Mouse (Mus musculus): Measurements from ENCODE around the gene Habp2. TPM values are rescaled to one million over a fixed set of nuclear protein-coding genes. Genes with fewer than 3 reads are reported as not detected.

The Habp2 gene
- 10.2 and 68.9 TPM in 2 replicates for polyA plus RNA-seq (2012; rRNA removed; ENCODE audit: low replicate concordance)

GRCm38 (mm10) chr19:56286866-56287265, at the start of gene Habp2:
Habp2 (plus strand) TSS chr19:56287137.

Other genes starting within 250 kb of the Habp2 start
- gene Nrap, start 102.9 kb downstream of the Habp2 start, polyA plus RNA-seq (2012; rRNA removed; ENCODE audit: low replicate concordance), result 0.47 and 1.00 TPM in 2 replicates
- gene Casp7, start 110.0 kb downstream of the Habp2 start, polyA plus RNA-seq (2012; rRNA removed; ENCODE audit: low replicate concordance), result 58.9 and 109 TPM in 2 replicates
- gene Plekhs1, start 174.5 kb downstream of the Habp2 start, polyA plus RNA-seq (2012; rRNA removed; ENCODE audit: low replicate concordance), result 0.13 and 0.67 TPM in 2 replicates

Data from duodenum, adult 2 months (tissue).